Mouse (Mus musculus) small intestine, adult 2 months (tissue): ENCODE results near the gene Plek.
"Not testable (repeated sequence)": the region's sequence is repeated elsewhere in the genome, so short reads cannot be mapped to it uniquely, and the experiment has no call there.

Source experiments
- CTCF ChIP-seq: fragments of 200-500 bp; IDR thresholded peaks from 2 replicates; pipeline ENCODE4 v1.5.1; 2012; ENCODE audit warnings: low read depth, mild to moderate bottlenecking, control low read depth, inconsistent platforms, low read length, moderate library complexity, mixed read lengths; ENCODE audit not compliant: insufficient replicate concordance, insufficient read length; ENCODE audit errors: extremely low read depth
- POLR2A ChIP-seq: fragments of 200-500 bp; IDR thresholded peaks from 2 replicates; pipeline ENCODE4 v1.6.1; 2012; ENCODE audit warnings: low read depth, mild to moderate bottlenecking, control low read depth, inconsistent platforms, low read length, moderate library complexity

DNA sequence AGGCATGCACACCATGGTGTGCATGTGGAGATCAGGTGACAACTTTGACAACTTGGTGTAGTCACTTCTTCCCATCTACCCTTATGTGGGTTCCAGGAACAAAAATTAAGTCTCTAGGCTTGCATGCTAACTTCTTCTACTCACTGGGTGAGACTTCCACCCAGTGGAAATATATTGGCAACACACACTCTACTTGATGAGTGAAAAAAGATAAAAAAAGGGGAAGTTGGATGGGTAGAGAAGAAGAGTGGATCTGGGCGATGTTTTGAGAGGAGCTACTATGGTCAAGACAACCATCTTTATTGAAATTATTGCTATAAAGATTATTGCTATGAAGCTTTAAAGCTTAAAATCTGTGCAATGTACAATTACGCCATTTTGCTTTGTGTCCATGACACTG is 17.2 kb upstream of the Plek start:
- not testable (repeated sequence) for TF ChIP-seq CTCF, POLR2A
